Mouse (Mus musculus) embryonic fibroblast, embryonic 13.5 days (primary cell): ENCODE data around the gene Cacng4.

Source experiments
- CTCF ChIP-seq: IDR thresholded peaks from 2 replicates; pipeline ENCODE4 v1.5.1; 2011; ENCODE audit warnings: mild to moderate bottlenecking, control low read depth, low read length, moderate library complexity, borderline replicate concordance; ENCODE audit not compliant: insufficient read depth
- POLR2A ChIP-seq: IDR thresholded peaks from 2 replicates; pipeline ENCODE4 v1.6.1; 2011; ENCODE audit warnings: low read depth, mild to moderate bottlenecking, control low read depth, low read length, moderate library complexity

DNA sequence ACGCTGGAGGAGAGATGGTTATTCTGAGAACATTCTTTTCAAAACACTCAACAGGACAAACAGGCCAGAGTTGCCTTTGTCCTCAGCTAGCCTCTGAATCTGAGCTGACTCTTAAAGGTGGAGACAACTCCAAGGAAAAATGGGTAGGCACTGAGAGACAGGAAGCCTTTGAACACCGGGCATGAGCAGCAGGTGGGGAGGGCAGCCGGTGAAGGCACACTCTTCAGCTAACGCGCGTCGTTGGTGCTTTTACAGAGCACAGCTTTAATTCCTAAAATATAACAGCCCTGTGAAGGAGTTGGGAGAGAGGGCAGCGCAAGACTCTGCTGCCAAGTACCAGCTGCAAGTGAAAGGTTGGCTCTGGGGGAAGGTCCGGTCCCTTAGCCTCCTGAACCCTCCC is 5.0 kb upstream of the Cacng4 start:
- TF ChIP-seq POLR2A (no peak), CTCF (no peak)
